Mouse (Mus musculus) lung, postnatal 36 days (tissue): Measurements from ENCODE around the gene Vwf.

ENCODE experiments used
- DNase-seq: peaks from one replicate; pipeline ENCODE4 v3.0.0; 2022; ENCODE audit warnings: mixed read lengths

Vwf gene

GRCm38 (mm10) chr6:125589075-125589474, 42.5 kb downstream of the Vwf start:
- DNase-seq = no peak

- no peak for DNase-seq
These were observed 43.5 kb downstream of the Vwf start for GRCm38 (mm10) chr6:125590056-125590455.

DNA sequence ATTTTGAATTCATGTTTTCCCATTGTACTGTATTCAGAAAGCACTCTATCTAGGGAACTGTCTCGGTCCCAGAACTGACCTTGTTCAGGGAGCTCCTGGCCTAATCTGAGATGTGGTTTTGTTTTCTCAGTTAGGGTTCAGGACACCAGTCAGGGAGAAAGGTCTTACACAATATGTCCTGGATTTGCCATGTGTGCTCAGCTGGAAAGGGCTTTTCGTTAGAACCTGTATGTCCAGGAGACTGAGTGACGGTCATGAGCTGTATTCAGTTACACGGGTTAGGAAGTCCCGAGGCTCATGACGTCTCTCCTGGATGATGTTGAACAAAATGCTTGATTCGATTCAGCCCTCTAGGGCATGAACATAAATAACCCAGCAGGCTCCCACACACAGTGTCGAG, 43.9 kb downstream of the Vwf start:
- DNase-seq = no peak

DNA sequence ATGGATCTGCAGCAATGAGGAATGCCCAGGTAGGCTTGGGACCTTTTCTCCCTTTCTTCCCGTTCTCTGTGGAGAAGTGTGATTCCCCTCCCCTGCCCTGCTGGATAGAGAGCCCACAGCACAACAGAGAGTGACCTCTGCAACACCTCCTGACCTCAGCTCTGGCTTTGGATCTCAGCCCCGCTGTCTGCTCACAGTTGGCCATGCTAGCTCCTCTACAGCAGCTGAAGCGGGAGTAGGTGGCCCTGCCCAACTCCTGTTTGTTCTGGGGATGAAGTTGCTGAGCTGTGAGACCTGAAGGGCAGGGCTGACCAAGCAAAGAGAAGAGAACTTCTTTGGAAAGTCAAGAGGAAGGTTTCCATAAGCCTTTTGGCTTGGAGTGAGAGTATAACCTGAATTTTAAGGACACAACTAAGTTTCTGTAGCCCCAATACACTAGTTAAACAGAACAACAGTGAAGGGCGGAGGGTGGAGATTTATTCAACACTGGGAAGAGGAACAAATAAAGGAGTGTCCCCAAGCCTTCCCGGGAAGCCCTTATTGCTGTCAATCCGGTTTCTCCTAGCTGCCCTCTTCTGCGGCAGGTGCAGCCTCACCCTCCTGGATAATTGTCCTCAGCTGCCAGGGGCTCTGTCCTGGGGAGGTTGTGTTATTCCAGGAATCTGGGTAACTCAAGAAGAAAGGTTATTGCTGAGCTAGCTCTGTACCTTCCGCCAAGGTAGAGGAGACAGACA, 45.2 kb downstream of the Vwf start:
- peak; percentile 52 for DNase-seq

DNA sequence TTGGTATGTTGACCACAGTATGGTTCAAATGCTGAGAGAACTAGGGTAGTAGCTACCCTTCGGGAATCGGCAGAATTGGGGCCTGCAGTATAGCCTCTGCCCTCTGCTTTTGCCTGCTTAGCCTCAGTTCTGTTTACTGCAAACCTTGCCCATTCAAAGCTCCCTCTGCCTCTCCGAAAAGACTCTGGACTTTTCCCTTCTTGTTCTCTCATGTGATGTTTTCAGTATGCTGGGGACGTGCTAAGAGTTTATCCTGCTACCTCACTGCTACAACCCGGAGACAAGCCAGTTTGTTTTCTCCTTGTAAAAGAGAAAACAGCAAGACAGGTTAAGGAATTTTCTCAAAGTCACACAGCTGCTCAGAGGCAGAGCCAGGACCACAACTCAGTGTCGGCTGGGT, 46.0 kb downstream of the Vwf start:
- DNase-seq = no peak

- no peak for DNase-seq
These were observed 47.7 kb downstream of the Vwf start for GRCm38 (mm10) chr6:125594311-125594710.

- DNase-seq = peak; percentile 68
These were observed 48.3 kb downstream of the Vwf start for GRCm38 (mm10) chr6:125594825-125595224.

DNA sequence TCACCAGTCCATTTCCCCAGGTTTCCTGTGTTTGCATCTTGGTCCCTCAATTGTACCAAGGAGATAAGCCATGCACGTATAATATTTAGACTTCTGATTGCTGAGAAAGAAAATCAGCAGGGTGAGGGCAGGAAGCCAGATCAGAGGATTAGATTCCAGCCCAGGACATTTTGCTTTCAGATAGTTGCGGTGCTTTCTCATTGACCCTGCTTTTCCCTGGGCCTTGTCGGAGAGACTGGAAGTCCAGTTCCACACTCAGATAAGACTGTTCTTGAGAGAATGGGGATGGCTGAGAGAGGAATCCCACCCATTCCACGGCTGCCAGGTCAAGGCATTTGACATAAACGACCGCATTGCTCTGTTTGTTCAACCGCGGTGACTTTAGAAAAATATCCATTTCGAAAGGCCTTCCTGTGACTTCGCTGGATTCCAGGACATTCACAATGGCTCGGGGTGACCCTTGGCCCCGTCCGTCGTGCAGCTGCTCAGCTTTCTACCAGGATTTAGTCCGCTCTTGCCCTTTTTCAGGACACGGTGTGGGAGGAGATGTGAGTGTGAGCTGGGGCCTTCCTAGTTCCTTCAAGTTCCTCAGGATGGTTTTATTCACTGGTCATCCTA, 50.2 kb downstream of the Vwf start:
- DNase-seq = peak; percentile 75

DNA sequence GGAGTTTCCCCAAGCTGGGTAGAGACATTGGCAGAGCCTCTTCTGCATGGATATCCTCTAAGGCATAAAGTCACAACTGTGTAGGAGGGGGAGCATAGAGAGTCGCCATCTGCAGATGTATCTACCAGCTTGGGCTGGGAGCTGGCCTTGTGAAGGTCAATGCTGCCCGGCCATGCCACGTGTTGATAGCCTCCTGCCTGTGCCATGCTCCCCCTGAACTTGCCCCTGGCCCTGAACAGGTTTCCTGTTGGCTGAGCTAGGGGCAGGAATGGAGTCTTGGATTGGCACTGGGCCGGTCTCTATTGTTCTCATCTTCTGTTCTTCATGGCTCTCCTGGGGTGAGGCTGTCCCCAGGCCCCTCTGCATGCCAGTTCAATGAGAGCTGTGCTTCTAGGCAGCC, 51.1 kb downstream of the Vwf start:
- no peak for DNase-seq

- peak; percentile 84 for DNase-seq
These were observed 53.5 kb downstream of the Vwf start for GRCm38 (mm10) chr6:125600036-125600558.

- no peak for DNase-seq
These were observed 54.1 kb downstream of the Vwf start for GRCm38 (mm10) chr6:125600669-125601068.

GRCm38 (mm10) chr6:125601190-125601589, 54.6 kb downstream of the Vwf start:
- DNase-seq = no peak

DNA sequence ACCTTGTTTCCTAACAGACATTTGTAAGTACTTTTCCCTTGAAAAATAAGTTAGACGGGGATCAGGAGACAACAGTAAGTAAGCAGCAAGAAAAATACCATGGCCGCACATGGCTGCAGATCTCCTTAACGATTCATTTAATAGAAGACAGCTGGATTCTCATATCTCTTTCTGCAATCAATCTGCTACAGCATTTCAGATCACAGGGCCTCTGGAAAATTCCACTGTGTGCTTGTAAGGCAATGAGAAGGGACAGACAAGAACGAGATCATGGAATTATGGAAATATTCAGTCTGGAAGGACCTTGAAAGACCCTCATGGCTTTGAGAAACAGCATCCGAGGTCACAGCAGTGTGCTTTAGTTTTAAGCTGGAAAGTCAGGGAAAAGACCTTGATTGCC, 55.2 kb downstream of the Vwf start:
- DNase-seq = no peak

DNA sequence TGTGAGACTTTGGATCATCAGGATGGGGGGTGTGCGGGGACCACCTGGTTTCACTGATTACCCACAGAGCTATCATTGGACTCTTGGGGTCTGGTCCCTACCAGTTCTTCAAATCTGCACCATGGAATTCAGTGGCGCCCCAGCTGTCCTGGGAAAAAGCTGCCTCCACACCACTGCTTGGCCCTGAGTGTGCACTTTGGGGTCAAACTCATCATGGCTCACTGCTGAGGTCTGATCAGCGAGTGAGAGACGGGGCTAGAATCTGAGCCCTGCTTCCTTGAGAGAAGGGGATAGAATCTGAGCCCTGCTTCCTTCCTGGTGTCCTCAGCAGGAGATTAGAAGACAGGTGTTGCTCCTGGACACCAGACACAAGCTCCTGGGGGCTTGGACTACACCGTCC, 55.8 kb downstream of the Vwf start:
- no peak for DNase-seq

GRCm38 (mm10) chr6:125603234-125603633, 56.7 kb downstream of the Vwf start:
- peak; percentile 92 for DNase-seq

- DNase-seq = peak; percentile 35
These were observed 57.3 kb downstream of the Vwf start for GRCm38 (mm10) chr6:125603678-125604462.

DNA sequence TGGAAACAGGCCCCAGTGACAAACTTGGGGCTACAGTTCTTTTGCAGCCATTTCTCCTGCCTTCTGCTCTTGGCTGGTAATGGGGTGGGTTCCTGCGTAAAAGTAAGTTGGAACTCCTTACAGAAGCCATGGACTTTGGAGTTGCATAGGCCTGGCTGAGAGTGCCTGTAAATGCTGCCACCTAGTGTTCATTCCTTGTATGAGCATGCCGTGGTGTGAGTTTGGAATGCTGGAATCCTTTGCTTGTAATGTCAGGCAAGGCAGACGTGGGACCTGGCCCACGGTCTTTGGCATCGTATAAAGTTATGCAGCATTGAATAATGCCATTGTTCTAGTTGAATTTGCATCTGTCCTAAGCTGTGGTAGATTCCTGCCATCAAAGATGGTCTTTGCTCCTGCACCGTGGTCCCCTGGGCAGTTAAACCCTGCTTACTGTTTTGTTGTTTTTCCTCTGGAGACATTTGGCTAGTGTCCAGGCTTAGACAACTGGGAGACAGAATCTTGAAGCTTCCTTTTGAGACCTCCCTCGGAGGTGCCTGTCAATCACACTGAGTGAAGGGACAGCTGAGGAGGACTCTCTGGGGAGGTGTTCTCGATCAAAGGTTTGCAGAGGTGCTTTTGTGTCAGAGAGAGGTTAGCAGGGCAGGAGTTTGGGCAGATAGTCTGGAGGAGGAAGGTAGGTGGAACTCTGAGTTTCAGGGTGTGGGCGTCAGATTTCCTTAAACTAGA, 58.1 kb downstream of the Vwf start:
- peak; percentile 89 for DNase-seq

DNA sequence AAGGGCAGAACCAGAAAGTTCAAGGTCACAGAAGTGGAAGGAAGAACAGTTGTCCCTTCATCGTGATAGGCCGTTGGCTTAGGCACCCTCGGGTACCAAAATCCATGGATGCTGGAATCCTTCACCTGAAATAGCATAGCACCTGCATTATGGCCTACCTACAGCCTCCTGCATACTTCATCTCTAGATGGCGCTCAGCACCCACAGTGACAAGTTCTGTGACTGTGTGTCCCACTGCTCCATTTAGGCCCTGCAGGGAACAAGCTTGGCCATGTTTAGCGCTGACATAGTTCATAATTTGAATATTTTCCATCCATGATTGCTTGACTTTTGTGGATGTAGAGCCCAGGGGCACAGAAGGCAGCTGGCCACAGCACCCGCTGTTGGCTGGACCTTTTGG, 62.5 kb downstream of the Vwf start:
- no peak for DNase-seq

DNA sequence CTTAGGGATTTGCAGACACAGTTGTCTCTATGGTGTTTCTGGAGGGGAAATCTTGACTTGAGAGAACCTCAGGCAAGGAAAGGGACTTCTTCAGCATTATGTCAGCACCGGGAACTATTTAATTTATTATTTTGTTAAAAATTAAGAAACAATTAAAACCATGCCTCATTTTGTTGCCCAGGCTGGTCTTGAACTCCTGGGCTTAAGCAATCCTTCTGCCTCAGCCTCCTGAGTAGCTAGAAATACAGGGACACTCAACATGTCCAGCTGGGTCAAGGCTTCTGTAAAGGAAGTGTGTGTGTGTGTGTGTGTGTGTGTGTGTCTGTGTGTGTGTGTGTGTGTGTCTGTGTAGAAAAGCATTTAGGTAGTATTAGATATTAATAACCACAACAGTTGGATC, 71.3 kb downstream of the Vwf start:
- no peak for DNase-seq

- no peak for DNase-seq
These were observed 74.2 kb downstream of the Vwf start for GRCm38 (mm10) chr6:125620764-125621163.

GRCm38 (mm10) chr6:125622434-125622833, 75.9 kb downstream of the Vwf start:
- no peak for DNase-seq

- no peak for DNase-seq
These were observed 93.9 kb downstream of the Vwf start for GRCm38 (mm10) chr6:125640486-125640885.

DNA sequence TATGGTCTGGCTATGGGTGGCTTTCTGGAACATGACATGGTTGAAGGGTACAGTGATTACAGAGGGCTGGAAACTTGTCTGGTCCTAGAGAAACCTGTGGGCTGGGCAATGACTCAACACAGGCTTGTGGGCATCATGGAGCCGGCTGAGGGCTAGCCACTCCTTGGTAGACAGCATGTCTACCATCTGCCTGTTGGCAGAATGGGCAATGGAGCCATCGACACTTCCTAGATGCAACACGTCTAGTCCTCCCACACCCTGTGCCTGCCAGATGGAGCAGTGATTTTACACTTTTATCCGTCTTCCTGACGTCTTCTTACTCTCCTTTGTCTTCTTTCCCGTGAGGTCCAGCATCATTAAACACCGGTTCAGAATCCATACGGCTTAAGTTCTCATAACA, 94.6 kb downstream of the Vwf start:
- no peak for DNase-seq
